Mouse (Mus musculus) neural tube, embryonic 13.5 days (tissue): ENCODE results near the gene Zfp346. TPM values are rescaled to one million over a fixed set of nuclear protein-coding genes. Genes with fewer than 3 reads are reported as not detected.

Experiments used
- ATAC-seq: fragments of 200-750 bp; cut with Nextera tagmentation; 2 replicates; pipeline ENCODE4 v1.8.0; 2017; ENCODE audit warnings: low read depth, mild to moderate bottlenecking, moderate TSS enrichment, moderate library complexity
- H3K27ac ChIP-seq: fragments of 300-500 bp; sonication (generic); replicated peaks from 2 replicates; pipeline ENCODE4 v1.5.1; 2015; ENCODE audit warnings: moderate library complexity, mild to moderate bottlenecking, inconsistent platforms
- H3K27me3 ChIP-seq: fragments of 300-500 bp; sonication (generic); 2 replicates; pipeline ENCODE4 v1.6.1; 2015; ENCODE audit warnings: mild to moderate bottlenecking, inconsistent platforms
- H3K36me3 ChIP-seq: fragments of 300-500 bp; sonication (generic); 2 replicates; pipeline ENCODE4 v1.6.1; 2015; ENCODE audit warnings: mild to moderate bottlenecking, inconsistent platforms
- H3K4me1 ChIP-seq: fragments of 300-500 bp; sonication (generic); replicated peaks from 2 replicates; pipeline ENCODE4 v1.6.1; 2015; ENCODE audit warnings: inconsistent platforms
- H3K4me2 ChIP-seq: fragments of 300-500 bp; sonication (generic); 2 replicates; pipeline ENCODE4 v1.6.1; 2015; ENCODE audit warnings: inconsistent platforms, mild to moderate bottlenecking, moderate library complexity
- H3K4me3 ChIP-seq: fragments of 300-500 bp; sonication (generic); 2 replicates; pipeline ENCODE4 v1.5.1; 2015; ENCODE audit warnings: mild to moderate bottlenecking, inconsistent platforms
- H3K9ac ChIP-seq: fragments of 300-500 bp; sonication (generic); 2 replicates; pipeline ENCODE4 v1.6.1; 2015; ENCODE audit warnings: moderate library complexity, mild to moderate bottlenecking, inconsistent platforms
- H3K9me3 ChIP-seq: fragments of 300-500 bp; sonication (generic); 2 replicates; pipeline ENCODE4 v1.6.1; 2016; ENCODE audit warnings: inconsistent platforms
- WGBS: fragments of 180-500 bp; shearing (Covaris S2); methylation state at CpG from one replicate; pipeline ENCODE4 v1.1.7; 2015; 5-methylcytosine and 5-hydroxymethylcytosine counted together
- polyA plus RNA-seq: library from polyadenylated mRNA; unstranded; fragments of >200 nt; fragmentation: Nextera tagmentation; extraction: Ambion mirVana; gene quantifications from 2 replicates; pipeline ENCODE4 v1.2.1, GENCODE M21; 2015

The Zfp346 gene
- polyA plus RNA-seq, 1 experiment from 2014 or later, result 25.3 TPM

DNA sequence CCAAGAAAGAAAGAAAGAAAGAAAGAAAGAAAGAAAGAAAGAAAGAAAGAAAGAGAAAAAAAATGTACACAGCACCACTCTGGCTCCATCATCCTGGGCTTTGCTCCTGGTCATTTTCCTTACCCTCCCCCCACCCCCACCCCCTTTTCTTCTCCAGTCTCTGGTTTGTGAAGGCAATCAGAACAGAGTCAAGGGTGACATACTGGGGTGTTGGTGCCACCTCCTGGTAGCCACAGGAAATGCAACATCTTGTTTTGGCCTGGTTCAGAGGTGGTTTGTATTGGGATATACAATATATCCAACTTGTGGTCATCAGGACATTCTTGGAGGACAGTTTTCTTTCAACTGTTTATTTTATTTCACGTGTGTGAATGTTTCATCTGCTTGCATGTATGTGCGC is 73.4 kb downstream of the Zfp346 start:
- WGBS, result 33% methylated on average over 2 of the region's 2 CpGs
- H3K4me3 ChIP-seq, result no peak overlapping the region
- H3K4me1 ChIP-seq, result peaks cover 6% of the 10 kb centered on the region
- H3K36me3 ChIP-seq, result no peaks in the 10 kb centered on the region
- peak; percentile 25; the same call in 1 of the 2 replicates for ATAC-seq
- H3K4me2 ChIP-seq, result no peak overlapping the region
- no peaks in the 10 kb centered on the region for H3K27me3 ChIP-seq
- H3K27ac ChIP-seq, result no peak overlapping the region
- H3K9ac ChIP-seq, result no peak overlapping the region
- no peaks in the 10 kb centered on the region for H3K9me3 ChIP-seq

DNA sequence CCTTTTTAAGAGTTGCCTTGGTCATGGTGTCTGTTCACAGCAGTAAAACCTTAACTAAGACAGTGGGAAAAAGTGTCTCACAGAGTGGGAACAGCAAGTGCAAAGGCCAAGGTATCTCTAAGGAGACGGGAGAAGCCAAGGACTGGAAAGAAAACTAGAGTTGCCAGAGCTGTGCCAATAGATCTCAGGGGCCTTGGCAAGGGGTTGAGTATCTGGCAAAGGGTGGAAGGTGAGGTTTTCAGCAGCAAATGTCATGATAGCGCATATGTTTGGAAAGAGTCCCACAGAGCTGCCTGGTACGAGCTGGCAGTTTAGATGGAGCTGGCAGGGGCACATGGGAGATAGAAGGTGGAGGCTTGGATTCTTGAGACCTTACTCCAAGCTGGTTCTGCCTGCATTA is 74.5 kb downstream of the Zfp346 start:
- WGBS, result 89% methylated on average over 3 of the region's 3 CpGs
- Histone ChIP-seq H3K9me3 (no peaks in the 10 kb centered on the region), H3K27me3 (no peaks in the 10 kb centered on the region), H3K4me3 (no peak overlapping the region), H3K36me3 (no peaks in the 10 kb centered on the region), H3K4me1 (peaks cover 6% of the 10 kb centered on the region), H3K9ac (no peak overlapping the region), H3K4me2 (no peak overlapping the region), H3K27ac (no peak overlapping the region)
- ATAC-seq, result no peak

DNA sequence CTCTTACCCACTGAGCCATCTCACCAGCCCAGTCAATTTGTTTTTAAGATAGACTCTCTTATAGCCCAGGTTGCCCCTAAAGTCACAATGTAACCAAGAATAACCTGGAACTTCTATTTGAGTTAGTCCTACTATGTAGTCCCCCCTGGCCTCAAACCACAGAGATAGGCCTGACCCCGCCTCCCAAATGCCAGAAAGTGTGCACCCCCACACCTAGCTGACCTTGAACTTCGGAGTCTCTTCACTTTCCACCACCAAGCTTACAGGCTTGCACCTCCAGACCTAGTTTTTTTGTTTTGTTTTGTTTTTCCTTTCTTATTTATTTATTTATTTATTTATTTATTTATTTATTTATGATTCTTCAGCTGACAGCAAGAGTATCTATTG is 76.7 kb downstream of the Zfp346 start:
- H3K9me3 ChIP-seq, result no peaks in the 10 kb centered on the region
- H3K36me3 ChIP-seq, result no peaks in the 10 kb centered on the region
- H3K27me3 ChIP-seq, result no peaks in the 10 kb centered on the region
- H3K4me1 ChIP-seq, result peaks cover 6% of the 10 kb centered on the region
- H3K27ac ChIP-seq, result no peak overlapping the region
- WGBS, result 75% methylated on average over 2 of the region's 2 CpGs
- no peak; the same call in 1 of the 2 replicates for ATAC-seq
- H3K4me2 ChIP-seq, result peak overlapping the region; percentile 47
- peak overlapping the region; percentile 25; the same call in 1 of the 2 replicates for H3K4me3 ChIP-seq
- 0 out of 2 replicates have a peak overlapping the region, but pooled peaks have one; percentile 64 for H3K9ac ChIP-seq

DNA sequence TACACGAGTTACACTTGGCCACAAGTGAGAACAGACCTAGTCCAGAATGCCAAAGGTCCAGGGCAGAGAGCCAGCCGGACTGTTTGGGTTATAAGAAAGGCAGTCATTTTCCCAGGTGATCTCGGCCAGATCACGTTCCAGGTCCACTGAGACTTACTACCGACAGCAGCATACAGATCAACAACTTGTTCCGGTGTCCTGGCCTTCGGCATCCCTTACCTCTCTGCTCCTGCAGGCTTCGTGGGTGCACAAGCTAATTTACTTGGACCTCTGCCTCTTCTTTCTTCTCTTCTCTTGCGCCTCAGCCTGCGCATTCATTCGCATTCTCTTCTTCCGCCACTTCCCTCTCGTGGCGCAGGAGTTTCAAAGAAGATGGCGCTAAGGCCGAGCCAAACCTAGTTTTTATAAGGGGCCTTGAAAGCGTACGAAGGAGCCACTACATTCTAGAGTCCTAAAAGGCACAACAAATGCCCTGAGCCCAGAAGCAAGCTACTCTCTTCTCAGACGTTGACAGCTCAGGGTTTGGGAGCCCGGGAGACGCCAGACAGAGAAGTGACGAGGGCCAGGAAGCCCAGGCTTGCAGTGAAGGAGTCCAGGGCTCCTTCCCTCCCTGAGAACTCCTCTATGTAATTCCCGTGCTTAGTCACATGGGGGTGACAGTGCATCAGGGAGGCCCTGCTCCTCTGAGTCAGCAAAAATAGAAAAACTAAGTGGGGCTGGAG is 77.2 kb downstream of the Zfp346 start:
- peaks cover 6% of the 10 kb centered on the region for H3K4me1 ChIP-seq
- H3K9ac ChIP-seq, result peak overlapping the region; percentile 64
- H3K4me3 ChIP-seq, result peak overlapping the region; percentile 25
- peak overlapping the region; percentile 47 for H3K4me2 ChIP-seq
- 4% methylated on average over 23 of the region's 23 CpGs for WGBS
- no peaks in the 10 kb centered on the region for H3K9me3 ChIP-seq
- ATAC-seq, result peak; percentile 60
- peak overlapping the region; percentile 75 for H3K27ac ChIP-seq
- H3K36me3 ChIP-seq, result no peaks in the 10 kb centered on the region
- H3K27me3 ChIP-seq, result no peaks in the 10 kb centered on the region

DNA sequence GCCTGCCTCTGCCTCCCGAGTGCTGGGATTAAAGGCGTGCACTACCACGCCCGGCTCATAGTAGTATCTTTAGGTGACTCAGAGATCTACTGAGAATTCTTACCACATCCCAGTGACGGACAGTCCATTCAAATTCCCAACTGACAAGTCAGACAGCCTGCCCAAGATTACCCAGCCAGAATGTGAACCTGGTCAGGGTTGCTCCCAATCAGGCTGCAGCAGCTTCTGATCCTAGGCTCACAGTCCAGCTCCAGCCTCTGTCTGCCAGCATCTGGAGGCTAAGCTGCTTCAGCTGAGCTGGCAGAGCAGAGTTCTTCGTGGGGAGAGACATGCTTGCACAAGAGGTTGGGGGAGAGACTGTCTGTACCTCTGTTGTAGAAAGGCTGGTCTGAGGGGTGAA is 78.3 kb downstream of the Zfp346 start:
- 88% methylated on average over 6 of the region's 6 CpGs for WGBS
- Histone ChIP-seq H3K4me2 (no peak overlapping the region), H3K4me1 (peaks cover 6% of the 10 kb centered on the region), H3K36me3 (no peaks in the 10 kb centered on the region), H3K27ac (no peak overlapping the region), H3K9ac (no peak overlapping the region), H3K4me3 (no peak overlapping the region), H3K27me3 (no peaks in the 10 kb centered on the region), H3K9me3 (no peaks in the 10 kb centered on the region)
- ATAC-seq, result no peak

Other genes starting within 250 kb of the Zfp346 start
- 9.0 and 10.4 TPM in 2 replicates for gene Unc5a, start 155.9 kb upstream of the Zfp346 start, polyA plus RNA-seq
- gene Hk3, start 83.9 kb upstream of the Zfp346 start, polyA plus RNA-seq, result 0.63 and 1.1 TPM in 2 replicates
- 17.1 and 19.8 TPM in 2 replicates for gene Uimc1, start 5.0 kb upstream of the Zfp346 start, polyA plus RNA-seq
- not detected in 2 replicates for gene Gm17617, start 28.2 kb downstream of the Zfp346 start, polyA plus RNA-seq
- gene Fgfr4, start 47.3 kb downstream of the Zfp346 start, polyA plus RNA-seq, result 1.1 and 1.9 TPM in 2 replicates
- gene Nsd1, start 104.5 kb downstream of the Zfp346 start, polyA plus RNA-seq, result 58.1 and 62.2 TPM in 2 replicates
- 288 and 299 TPM in 2 replicates for gene Prelid1, start 215.2 kb downstream of the Zfp346 start, polyA plus RNA-seq
- gene Rab24, start 216.6 kb downstream of the Zfp346 start, polyA plus RNA-seq, result 89.1 and 97.9 TPM in 2 replicates
- 9.7 and 11.2 TPM in 2 replicates for gene Mxd3, start 224.5 kb downstream of the Zfp346 start, polyA plus RNA-seq